Mouse (Mus musculus) heart, postnatal 0 days (tissue): ENCODE data around the gene Ndufv1. TPM values are rescaled to one million over a fixed set of nuclear protein-coding genes. Genes with fewer than 3 reads are reported as not detected.
A peak's percentile ranks its signal among the peaks of the same experiment; 100 is the strongest.
"Not testable (repeated sequence)": the region's sequence is repeated elsewhere in the genome, so short reads cannot be mapped to it uniquely, and the experiment has no call there.

ENCODE experiments used
- ATAC-seq: fragments of 200-750 bp; cut with Nextera tagmentation; 2 replicates; pipeline ENCODE4 v1.8.0; 2017; ENCODE audit warnings: low read depth, moderate number of reproducible peaks, moderate library complexity; ENCODE audit not compliant: insufficient read depth
- DNase-seq: peaks from one replicate; pipeline ENCODE4 v3.0.0-alpha.2; 2016; ENCODE audit warnings: low spot score
- H3K27ac ChIP-seq: fragments of 300-500 bp; sonication (generic); 2 replicates; pipeline ENCODE4 v1.5.1; 2014; ENCODE audit warnings: low read depth, mild to moderate bottlenecking
- H3K27me3 ChIP-seq: fragments of 300-500 bp; sonication (generic); 2 replicates; pipeline ENCODE4 v1.6.1; 2014; ENCODE audit warnings: low read length, mixed read lengths; ENCODE audit not compliant: control insufficient read depth, insufficient read depth
- H3K36me3 ChIP-seq: fragments of 300-500 bp; sonication (generic); replicated peaks from 2 replicates; pipeline ENCODE4 v1.6.1; 2014; ENCODE audit warnings: low read length, mixed read lengths; ENCODE audit not compliant: control insufficient read depth, insufficient read depth
- H3K4me1 ChIP-seq: fragments of 300-500 bp; sonication (generic); 2 replicates; pipeline ENCODE4 v1.6.1; 2014; ENCODE audit warnings: antibody characterized with exemption; ENCODE audit not compliant: control insufficient read depth, insufficient read depth
- H3K4me2 ChIP-seq: fragments of 300-500 bp; sonication (generic); 2 replicates; pipeline ENCODE4 v1.6.1; 2014; ENCODE audit warnings: low read depth, mild to moderate bottlenecking, low read length, moderate library complexity
- H3K4me3 ChIP-seq: fragments of 300-500 bp; sonication (generic); 2 replicates; pipeline ENCODE4 v1.5.1; 2014; ENCODE audit warnings: low read depth, low read length
- H3K9ac ChIP-seq: fragments of 300-500 bp; sonication (generic); replicated peaks from 2 replicates; pipeline ENCODE4 v1.6.1; 2014; ENCODE audit warnings: low read depth, low read length, mixed read lengths
- H3K9me3 ChIP-seq: fragments of 300-500 bp; sonication (generic); replicated peaks from 2 replicates; pipeline ENCODE4 v1.6.1; 2016; ENCODE audit warnings: low read length; ENCODE audit not compliant: control insufficient read depth
- CTCF ChIP-seq: IDR thresholded peaks from 2 replicates; pipeline ENCODE4 v1.5.1; 2016; ENCODE audit warnings: antibody characterized with exemption, control low read depth, low read depth
- EP300 ChIP-seq: IDR thresholded peaks from 2 replicates; pipeline ENCODE4 v1.6.1; 2016; ENCODE audit warnings: antibody characterized with exemption, low read depth
- WGBS: fragments of 180-500 bp; shearing (Covaris S2); extraction: QIAGEN DNeasy Blood & Tissue Kit; methylation state at CpG from one replicate; pipeline ENCODE4 v1.1.7; 2014; 5-methylcytosine and 5-hydroxymethylcytosine counted together
- polyA plus RNA-seq: library from polyadenylated mRNA; unstranded; fragments of >200 nt; fragmentation: Nextera tagmentation; extraction: Ambion mirVana; gene quantifications from 2 replicates; pipeline ENCODE4 v1.2.1, GENCODE M21; 2015
- total RNA-seq: library from RNA; depleted of rRNA; stranded (reverse); fragments of >200 nt; gene quantifications from 2 replicates; pipeline ENCODE4 v1.2.3, GENCODE M21; 2014; ENCODE audit warnings: low replicate concordance

The Ndufv1 gene
- total and polyA plus RNA-seq, 2 experiments from 2014 or later = 941 to 1,090 TPM

DNA sequence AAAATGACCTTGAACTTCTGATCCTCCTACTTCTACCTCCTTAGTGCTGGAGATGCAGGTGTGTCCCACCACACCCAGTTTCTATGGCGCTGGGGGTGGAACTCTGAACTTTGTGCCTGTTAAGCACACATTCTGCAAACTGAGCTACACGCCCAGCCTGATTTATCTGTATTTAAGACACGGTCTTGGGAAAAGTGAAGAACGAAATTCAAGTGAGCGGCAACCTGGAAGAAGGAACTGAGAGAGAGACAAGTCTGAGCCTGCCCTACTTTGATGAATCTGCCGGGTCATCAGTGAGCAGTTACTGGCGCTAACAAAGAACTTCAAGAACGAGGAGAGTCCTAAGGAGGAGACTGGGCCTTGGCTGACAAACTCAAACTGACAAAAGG is 34.3 kb upstream of the Ndufv1 start:
- H3K36me3 ChIP-seq = no peaks in the 10 kb centered on the region
- H3K4me1 ChIP-seq = no peaks in the 10 kb centered on the region
- H3K4me3 ChIP-seq = no peak overlapping the region
- ATAC-seq (no peak), DNase-seq (no peak)
- H3K9me3 ChIP-seq = no peaks in the 10 kb centered on the region
- WGBS = 81% methylated on average over 8 of the region's 8 CpGs
- no peaks in the 10 kb centered on the region for H3K27me3 ChIP-seq
- no peak overlapping the region for H3K27ac ChIP-seq
- H3K4me2 ChIP-seq = no peak overlapping the region
- no peak for TF ChIP-seq CTCF
- no peak for TF ChIP-seq EP300
- H3K9ac ChIP-seq = no peak overlapping the region

GRCm38 (mm10) chr19:4045966-4046865 is 33.6 kb upstream of the Ndufv1 start, which contains the start of gene Gstp2:
Gene Gstp2 (minus strand): TSS chr19:4046023.
- Histone ChIP-seq H3K4me3 (peak within 1 kb of the TSS; percentile 7; the same call in 1 of the 2 replicates), H3K27me3 (no peaks in the 10 kb centered on the region), H3K9ac (no peak within 1 kb of the TSS), H3K9me3 (no peaks in the 10 kb centered on the region), H3K4me1 (no peaks in the 10 kb centered on the region), H3K36me3 (no peaks in the 10 kb centered on the region), H3K27ac (peak within 1 kb of the TSS; percentile 59), H3K4me2 (peak within 1 kb of the TSS; percentile 40)
- 37% methylated on average over 16 of the region's 16 CpGs for WGBS
- peak; percentile 84 for DNase-seq
- peak; percentile 74 for ATAC-seq
- TF ChIP-seq EP300 = no peak
- TF ChIP-seq CTCF = peak; percentile 40; the same call in 1 of the 2 replicates

DNA sequence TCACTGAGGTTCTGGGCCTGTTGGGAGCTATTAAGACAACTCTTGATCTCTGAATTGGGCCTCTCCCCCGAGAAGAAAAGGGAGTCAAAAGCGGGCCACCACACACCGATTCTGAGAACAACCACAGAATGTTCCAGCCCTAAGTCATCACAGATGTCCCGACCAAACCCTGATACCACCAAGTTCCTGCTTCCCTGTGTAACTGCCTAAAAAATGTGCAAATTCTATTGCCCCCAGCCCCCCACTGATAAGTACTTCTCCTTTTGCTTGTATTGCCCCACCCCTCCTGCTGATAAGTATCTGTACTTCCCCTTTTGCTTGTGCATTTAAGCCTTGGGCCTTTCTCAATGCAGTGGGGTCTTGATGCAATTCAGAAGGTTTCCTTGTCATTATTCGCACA is 31.5 kb upstream of the Ndufv1 start:
- H3K4me3 ChIP-seq, H3K27me3 ChIP-seq, H3K36me3 ChIP-seq, H3K4me1 ChIP-seq, H3K9ac ChIP-seq, DNase-seq, H3K9me3 ChIP-seq, H3K4me2 ChIP-seq, ATAC-seq, H3K27ac ChIP-seq: not testable (repeated sequence)
- 82% methylated on average over 5 of the region's 5 CpGs for WGBS

DNA sequence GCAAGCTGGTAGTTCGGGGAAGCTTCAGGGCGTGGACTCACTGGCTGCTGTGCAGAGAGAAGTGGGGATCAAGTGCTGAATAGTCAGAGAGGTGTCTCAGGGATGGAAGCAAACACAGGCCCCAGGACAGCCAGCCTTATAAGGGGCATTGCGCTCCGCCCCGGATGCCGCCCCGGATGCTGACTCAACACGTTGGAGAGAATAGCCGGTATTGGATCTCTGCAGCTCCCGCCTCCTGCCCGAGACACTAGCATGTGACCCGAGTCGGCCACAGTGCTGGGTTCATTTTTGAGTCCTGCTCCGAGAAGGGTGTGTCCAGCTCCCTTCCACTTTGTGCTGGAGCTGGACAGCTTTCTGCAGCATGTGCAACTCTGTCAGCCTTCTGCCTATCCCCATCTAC is 29.5 kb upstream of the Ndufv1 start:
- TF ChIP-seq CTCF = no peak
- no peak for TF ChIP-seq EP300
- no peak overlapping the region for H3K27ac ChIP-seq
- WGBS = 54% methylated on average over 14 of the region's 14 CpGs
- DNase-seq (no peak), ATAC-seq (no peak)
- peaks cover 8% of the 10 kb centered on the region for H3K4me1 ChIP-seq
- no peaks in the 10 kb centered on the region for H3K9me3 ChIP-seq
- H3K4me3 ChIP-seq = no peak overlapping the region
- H3K9ac ChIP-seq = no peak overlapping the region
- no peak overlapping the region for H3K4me2 ChIP-seq
- no peaks in the 10 kb centered on the region for H3K27me3 ChIP-seq
- H3K36me3 ChIP-seq = no peaks in the 10 kb centered on the region

DNA sequence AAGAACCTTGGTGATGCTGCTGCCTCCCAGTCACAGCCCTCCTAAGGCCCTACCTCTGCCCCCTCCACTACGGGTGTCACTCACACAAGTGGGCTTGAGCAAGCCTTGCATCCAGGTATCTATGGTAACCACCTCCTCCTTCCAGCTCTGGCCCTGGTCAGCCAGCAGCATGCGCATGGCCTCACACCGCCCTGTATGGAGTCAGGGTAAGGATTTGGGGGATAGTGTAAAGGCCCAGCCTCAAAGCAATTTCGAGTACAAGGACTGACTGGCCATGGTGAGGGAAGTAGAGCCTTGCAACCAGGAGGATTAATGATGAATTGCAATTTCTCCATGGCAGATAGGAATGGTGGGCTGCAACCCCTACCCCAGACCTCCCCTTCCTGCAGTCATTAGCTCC is 28.9 kb upstream of the Ndufv1 start:
- not testable (repeated sequence) for ATAC-seq, H3K27ac ChIP-seq, H3K9me3 ChIP-seq, DNase-seq, H3K27me3 ChIP-seq, H3K4me3 ChIP-seq, H3K4me2 ChIP-seq, H3K9ac ChIP-seq, H3K4me1 ChIP-seq, H3K36me3 ChIP-seq
- 95% methylated on average over 3 of the region's 4 CpGs for WGBS

DNA sequence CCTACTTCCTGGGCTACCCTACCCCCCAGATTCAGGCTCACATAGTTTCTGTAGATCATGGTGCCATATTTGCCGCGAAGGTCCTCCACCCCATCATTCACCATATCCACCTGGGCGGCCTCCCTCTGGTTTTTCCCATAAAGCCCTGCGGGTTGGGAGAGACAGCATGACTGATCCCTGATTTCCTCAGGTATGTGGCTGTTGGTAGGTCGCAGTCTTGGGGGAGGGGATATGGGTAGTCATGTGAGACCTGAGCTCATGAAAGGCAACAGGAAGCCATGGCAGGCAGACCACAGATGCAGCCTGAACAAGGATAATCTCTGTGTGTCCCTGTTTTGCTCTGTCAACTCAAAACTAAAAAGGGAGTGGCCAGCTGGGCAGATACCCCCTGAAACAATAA is 28.3 kb upstream of the Ndufv1 start:
- not testable (repeated sequence) for H3K27me3 ChIP-seq, H3K9ac ChIP-seq, DNase-seq, ATAC-seq, H3K4me3 ChIP-seq, H3K4me1 ChIP-seq, H3K36me3 ChIP-seq, H3K4me2 ChIP-seq, H3K27ac ChIP-seq, H3K9me3 ChIP-seq
- 82% methylated on average over 5 of the region's 5 CpGs for WGBS
